Mouse (Mus musculus) liver, adult 2 months (tissue): ENCODE measurements at regions not wholly inside any gene's neighbourhood (a gene's known extent, or its start where the extent isn't known, plus 50 kb on each side); places are given as distances from the start of the nearest gene placed in this dataset.

Source experiments
- DNase-seq: peaks from one replicate; pipeline ENCODE4 v3.0.0-alpha.2; 2011; ENCODE audit warnings: low read depth, low spot score; ENCODE audit errors: extremely low read depth
- H3K27ac ChIP-seq: fragments of 200-500 bp; replicated peaks from 2 replicates; pipeline ENCODE4 v1.5.1; 2012; ENCODE audit warnings: low read depth, mild to moderate bottlenecking, control low read depth, inconsistent platforms, low read length; ENCODE audit not compliant: insufficient read depth
- H3K27me3 ChIP-seq: fragments of 200-500 bp; 2 replicates; pipeline ENCODE4 v1.6.1; 2012; ENCODE audit warnings: mild to moderate bottlenecking, moderate library complexity, low read length, inconsistent platforms; ENCODE audit not compliant: control insufficient read depth, insufficient read depth
- H3K36me3 ChIP-seq: fragments of 200-500 bp; 2 replicates; pipeline ENCODE4 v1.6.1; 2012; ENCODE audit warnings: low read length, inconsistent platforms; ENCODE audit not compliant: control insufficient read depth, insufficient read depth
- H3K4me1 ChIP-seq: fragments of 200-500 bp; 2 replicates; pipeline ENCODE4 v1.6.1; 2011; ENCODE audit warnings: low read length; ENCODE audit not compliant: control insufficient read depth, insufficient read depth
- H3K4me3 ChIP-seq: fragments of 200-500 bp; 2 replicates; pipeline ENCODE4 v1.5.1; 2011; ENCODE audit warnings: low read depth, mild to moderate bottlenecking, control low read depth, low read length, moderate library complexity; ENCODE audit not compliant: insufficient read depth
- H3K79me2 ChIP-seq: fragments of 200-500 bp; 2 replicates; pipeline ENCODE4 v1.6.1; 2012; ENCODE audit warnings: inconsistent platforms, mild to moderate bottlenecking, low read length, moderate library complexity; ENCODE audit not compliant: control insufficient read depth, insufficient read depth
- H3K9ac ChIP-seq: fragments of 200-500 bp; 2 replicates; pipeline ENCODE4 v1.6.1; 2012; ENCODE audit warnings: low read depth, mild to moderate bottlenecking, control low read depth, inconsistent platforms, low read length
- CTCF ChIP-seq: fragments of 200-500 bp; IDR thresholded peaks from 2 replicates; pipeline ENCODE4 v1.5.1; 2011; ENCODE audit warnings: low read depth, low read length, control low read depth
- POLR2A ChIP-seq: fragments of 200-500 bp; IDR thresholded peaks from 2 replicates; pipeline ENCODE4 v1.6.1; 2011; ENCODE audit warnings: low read length, control low read depth; ENCODE audit not compliant: insufficient read depth; ENCODE audit errors: extremely low read depth
- WGBS: fragments of 180-500 bp; shearing (Covaris S2); methylation state at CpG from one replicate; pipeline ENCODE4 v1.1.7; 2018; 5-methylcytosine and 5-hydroxymethylcytosine counted together

- Histone ChIP-seq H3K27ac (no peak overlapping the region), H3K79me2 (no peaks in the 10 kb centered on the region), H3K36me3 (no peaks in the 10 kb centered on the region), H3K4me1 (no peaks in the 10 kb centered on the region), H3K27me3 (no peaks in the 10 kb centered on the region), H3K9ac (no peak overlapping the region), H3K4me3 (no peak overlapping the region)
- 57% methylated on average over 1 of the region's 1 CpGs for WGBS
- no peak for TF ChIP-seq CTCF
- TF ChIP-seq POLR2A, result no peak
- no peak for DNase-seq
Observed at GRCm38 (mm10) chr8:97632980-97633379, 1744.6 kb upstream of the Got2 start.
